Mouse (Mus musculus): ENCODE data around the gene Egln3. TPM values are rescaled to one million over a fixed set of nuclear protein-coding genes. Genes with fewer than 3 reads are reported as not detected.

The Egln3 gene
- 10 to 100 TPM; 10.8 to 12.6 TPM for total RNA-seq (2021)

DNA sequence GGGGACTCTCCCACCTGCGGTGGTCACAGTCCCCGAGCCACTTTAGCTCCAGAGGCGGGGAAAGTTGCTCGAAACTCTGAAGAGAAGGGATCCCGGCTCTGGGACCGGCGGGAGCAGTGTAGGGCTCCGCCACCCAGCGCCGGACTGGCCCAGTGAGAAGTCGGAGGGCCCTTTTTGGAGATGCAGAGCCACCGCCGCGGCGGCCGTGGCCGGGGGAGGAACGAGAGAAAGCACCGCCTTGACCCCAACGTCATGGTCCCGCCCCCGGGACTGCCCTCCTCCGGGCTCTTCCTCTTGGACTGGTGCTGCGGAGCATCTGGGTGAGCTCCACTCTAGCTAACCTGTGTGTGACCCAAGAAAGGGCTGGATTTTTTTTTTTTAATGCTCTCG lies at the start of gene Egln3:
Gene Egln3 (minus strand): TSS at position 205 of the 390 bp plus-strand sequence.
- intact Hi-C loops (cut with DNase I) = loop anchor here (5.0 kb wide), 1 partner anchor 149 kb away; no protein-coding TSS in a partner anchor
- peak; percentile 62 to 72 for DNase-seq (ENCODE audit: low spot score in 2 of 2)

DNA sequence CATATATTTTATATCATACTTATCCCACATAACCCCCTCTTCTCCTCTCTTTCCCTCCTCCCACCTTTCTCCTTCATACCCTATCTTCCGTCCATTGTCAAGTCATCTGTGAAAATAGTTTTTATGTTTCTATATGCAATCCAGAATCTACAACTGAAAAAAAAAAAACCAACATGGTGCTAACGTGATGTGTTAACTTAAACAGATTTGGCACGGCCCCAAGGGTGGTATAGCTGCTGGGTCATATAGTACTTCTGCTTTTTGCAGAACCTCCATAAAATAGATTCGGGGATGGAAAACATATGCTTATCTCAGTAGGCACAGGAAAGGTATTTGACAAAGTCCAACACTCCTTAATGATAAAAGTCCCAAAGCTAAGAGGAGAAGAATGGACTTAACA lies 49.8 kb upstream of the Egln3 start:
- intact Hi-C loops (cut with DNase I) = no loop called here

GRCm38 (mm10) chr12:54251942-54252400 lies 48.3 kb upstream of the Egln3 start:
- DNase-seq (ENCODE audit: low spot score in 2 of 2) = peak; percentile 21 to 90
- intact Hi-C loops (cut with DNase I) = no loop called here

More for the DNA sequence above, 49.8 kb upstream of the Egln3 start:
- no peak for DNase-seq (ENCODE audit: low spot score in 2 of 2)

GRCm38 (mm10) chr12:54247835-54248234 lies 44.2 kb upstream of the Egln3 start:
- DNase-seq (ENCODE audit: low spot score in 2 of 2) = no peak
- intact Hi-C loops (cut with DNase I) = no loop called here

DNA sequence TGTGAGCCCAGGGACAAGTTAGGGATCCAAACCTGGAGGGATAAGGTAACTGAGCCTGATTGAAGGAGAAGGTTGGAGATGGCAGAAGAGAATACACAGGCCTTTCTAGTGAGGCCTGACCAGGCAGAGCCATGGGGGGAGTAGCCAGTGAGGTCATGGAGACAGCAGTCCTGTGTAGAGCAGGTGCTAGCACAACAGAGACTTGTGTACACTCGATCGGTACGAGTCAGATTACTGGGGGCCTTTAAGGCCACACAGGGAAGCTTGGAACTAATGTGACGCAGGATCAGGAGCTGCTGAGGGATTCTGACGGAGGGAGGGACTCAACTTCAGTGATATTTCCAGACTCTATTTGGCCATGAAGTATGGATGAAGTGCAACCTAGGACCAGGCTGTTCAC lies 39.5 kb upstream of the Egln3 start:
- intact Hi-C loops (cut with DNase I) = no loop called here
- DNase-seq (ENCODE audit: low spot score in 2 of 2) = no peak

DNA sequence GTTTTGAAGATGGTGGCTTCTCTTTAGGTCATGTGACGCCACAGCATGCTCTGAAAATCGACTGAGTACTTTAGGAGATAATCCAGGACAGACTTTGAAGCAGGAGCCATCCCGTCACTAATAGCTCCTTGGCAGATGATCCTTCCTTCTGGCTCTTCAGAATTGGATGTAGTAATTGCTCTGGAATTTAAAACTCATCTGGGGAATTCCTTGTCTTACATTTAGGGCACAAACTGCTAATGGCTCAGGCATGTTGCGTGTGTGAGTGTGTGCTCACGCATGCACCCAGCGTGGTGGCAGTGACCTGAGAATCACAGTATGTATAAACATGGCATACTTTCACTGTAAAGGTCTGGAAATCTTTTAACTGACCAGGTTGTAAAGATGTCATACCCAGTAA lies 38.3 kb upstream of the Egln3 start:
- DNase-seq (ENCODE audit: low spot score in 2 of 2) = no peak
- intact Hi-C loops (cut with DNase I) = no loop called here

DNA sequence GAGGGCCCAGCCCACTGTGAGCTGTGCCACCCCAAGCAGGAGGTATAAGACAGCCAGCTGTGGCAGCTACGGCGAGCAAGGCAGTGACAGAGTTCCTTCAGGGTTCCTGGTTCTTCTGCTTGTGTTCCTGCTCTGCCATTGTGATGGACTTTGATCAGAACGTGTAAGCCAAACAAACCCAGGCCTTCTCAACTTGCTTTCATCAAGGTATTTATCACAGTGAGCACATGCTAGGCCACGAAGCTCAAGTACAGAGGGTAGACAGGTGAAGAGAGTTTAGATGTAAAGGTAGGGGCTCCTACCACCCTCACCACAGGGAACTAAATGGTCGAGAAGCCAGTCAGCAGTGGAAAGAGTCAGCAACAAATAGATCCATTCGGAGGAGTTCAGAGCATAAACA lies 30.1 kb upstream of the Egln3 start:
- intact Hi-C loops (cut with DNase I) = no loop called here
- no peak for DNase-seq (ENCODE audit: low spot score in 2 of 2)

DNA sequence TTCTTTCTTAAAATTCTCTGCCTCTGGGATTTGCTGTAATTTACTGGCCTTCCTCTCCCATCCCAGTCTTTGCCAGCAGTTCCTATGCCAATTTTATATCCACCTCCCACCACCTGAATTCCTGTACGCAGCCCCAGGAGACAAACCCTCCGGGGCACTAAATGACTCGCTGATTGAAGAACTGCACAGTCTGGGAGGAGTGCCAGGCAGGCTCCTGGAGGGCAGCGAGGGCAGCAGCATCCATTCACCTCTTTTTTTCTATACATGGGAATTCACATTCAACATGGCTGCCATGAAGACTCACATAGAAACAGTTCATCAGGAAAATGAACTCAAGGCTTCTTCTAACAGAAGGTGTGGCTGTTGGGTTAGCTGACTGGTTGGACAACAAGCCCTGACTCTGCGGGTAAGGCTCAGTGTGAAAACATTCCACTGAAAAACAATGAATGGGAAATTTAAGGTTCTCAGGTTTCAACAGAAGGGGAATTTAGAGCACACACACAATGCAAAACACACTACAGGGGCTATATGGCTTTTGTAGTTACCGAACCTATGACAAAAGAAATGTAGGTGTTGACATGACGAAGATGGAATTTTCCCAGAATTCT lies 29.4 kb upstream of the Egln3 start:
- DNase-seq (ENCODE audit: low spot score in 2 of 2) = no peak
- intact Hi-C loops (cut with DNase I) = no loop called here

DNA sequence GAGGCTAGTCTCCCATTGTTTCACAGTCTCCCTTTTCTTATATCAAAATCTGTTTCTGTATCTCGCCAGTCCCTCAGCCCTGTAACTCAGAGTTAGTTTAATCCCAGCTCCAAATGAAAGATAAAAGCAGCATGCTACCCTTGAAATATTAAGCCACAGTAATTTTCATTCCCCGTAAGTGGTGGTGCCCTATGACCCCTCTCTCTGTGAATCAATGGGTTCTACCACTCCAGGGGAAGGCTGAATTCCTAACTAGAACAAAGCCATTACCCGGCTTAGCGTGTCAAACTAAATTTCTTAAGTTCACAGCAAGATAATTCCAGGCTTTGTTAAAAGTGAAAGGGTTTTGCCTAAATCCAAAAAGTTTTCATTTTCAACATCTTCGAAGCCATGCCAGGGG lies 28.8 kb upstream of the Egln3 start:
- intact Hi-C loops (cut with DNase I) = no loop called here
- no peak for DNase-seq (ENCODE audit: low spot score in 2 of 2)

- intact Hi-C loops (cut with DNase I) = no loop called here
- DNase-seq (ENCODE audit: low spot score in 2 of 2) = no peak
Measured at GRCm38 (mm10) chr12:54227551-54227950, 23.9 kb upstream of the Egln3 start.

GRCm38 (mm10) chr12:54226341-54226740 lies 22.7 kb upstream of the Egln3 start:
- intact Hi-C loops (cut with DNase I) = no loop called here
- DNase-seq (ENCODE audit: low spot score in 2 of 2) = no peak

DNA sequence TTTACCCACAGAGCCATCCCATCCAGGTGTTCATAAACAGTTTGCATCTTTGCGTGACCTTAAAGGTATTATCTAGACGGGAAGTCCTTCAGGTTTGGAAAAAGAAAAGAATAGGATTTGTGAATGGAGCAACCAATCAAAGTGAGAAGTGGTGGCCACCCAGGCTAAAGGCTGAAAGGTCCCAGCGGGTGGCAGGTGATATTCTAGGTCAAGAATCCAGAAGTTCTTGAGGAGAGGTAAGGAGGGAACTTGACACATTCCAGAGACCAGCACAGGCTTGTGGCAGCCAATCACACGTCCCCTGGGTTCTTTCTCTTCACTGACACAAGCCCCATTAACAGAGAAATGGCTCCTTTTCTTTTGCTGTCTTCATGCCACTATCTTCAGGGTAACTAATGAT lies 21.9 kb upstream of the Egln3 start:
- intact Hi-C loops (cut with DNase I) = no loop called here
- no peak for DNase-seq (ENCODE audit: low spot score in 2 of 2)

DNA sequence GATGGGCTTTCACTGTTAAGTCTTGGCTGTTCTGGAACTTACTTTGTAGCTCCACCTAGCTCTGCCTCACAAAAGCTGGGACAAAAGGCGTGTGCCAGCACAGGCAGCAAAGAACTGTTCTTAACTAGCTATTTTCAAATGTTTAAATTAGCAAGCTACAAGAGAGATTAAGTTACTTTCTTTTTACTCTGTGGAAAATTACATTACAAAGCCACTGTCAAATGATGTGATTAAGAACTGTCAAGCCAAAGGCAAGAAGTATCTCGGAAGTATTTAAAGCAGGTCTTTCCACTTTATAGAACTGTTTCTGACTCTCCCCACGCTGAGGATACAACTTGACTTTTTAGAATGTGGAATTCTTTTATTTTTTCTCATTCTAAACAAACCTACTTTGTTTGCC lies 21.4 kb upstream of the Egln3 start:
- intact Hi-C loops (cut with DNase I) = no loop called here
- DNase-seq (ENCODE audit: low spot score in 2 of 2) = no peak

GRCm38 (mm10) chr12:54222036-54222760 lies 18.5 kb upstream of the Egln3 start:
- intact Hi-C loops (cut with DNase I) = no loop called here

DNA sequence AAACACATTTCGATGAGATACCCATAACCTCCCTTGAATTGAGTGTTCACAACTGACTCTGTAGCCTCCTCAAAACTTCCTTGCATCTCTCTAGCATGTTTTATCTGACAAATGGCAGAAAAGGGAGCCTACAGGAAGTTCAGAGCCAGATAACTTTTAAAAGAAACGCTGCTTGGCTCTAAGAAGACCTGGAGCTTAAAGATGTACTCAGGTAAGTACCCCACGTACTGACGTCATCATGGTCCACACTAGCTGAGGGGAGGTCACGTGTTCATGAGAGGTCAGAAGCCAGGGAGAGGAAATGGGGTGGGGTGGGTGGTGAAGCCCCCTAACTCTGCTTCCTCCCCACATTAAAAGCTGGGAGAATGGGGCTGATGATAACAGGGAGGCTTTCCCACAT lies 13.0 kb upstream of the Egln3 start:
- DNase-seq (ENCODE audit: low spot score in 2 of 2) = no peak
- intact Hi-C loops (cut with DNase I) = loop anchor here (5.0 kb wide), 1 partner anchor 131 kb away; no protein-coding TSS in a partner anchor

More at GRCm38 (mm10) chr12:54222036-54222760, 18.5 kb upstream of the Egln3 start:
- no peak for DNase-seq (ENCODE audit: low spot score in 2 of 2)

DNA sequence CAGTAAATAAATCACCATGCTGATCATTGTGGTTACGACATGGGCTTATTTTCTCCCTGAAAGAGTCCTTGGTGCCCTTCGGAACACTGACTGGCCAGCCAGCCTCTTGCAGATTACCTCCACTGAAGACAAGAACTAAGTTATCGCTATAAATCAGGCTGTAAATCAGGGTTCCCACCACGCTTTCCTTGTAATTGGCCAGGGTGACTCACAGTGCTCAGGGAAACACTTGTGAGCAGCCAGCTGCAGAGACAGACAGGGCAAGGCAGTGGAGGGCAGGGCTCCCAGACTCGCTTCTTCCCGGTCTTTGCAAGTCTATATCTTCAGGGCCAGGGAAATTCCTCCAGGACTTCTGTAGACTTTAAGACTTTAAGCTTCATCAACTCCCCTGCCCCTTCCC lies 10.8 kb upstream of the Egln3 start:
- intact Hi-C loops (cut with DNase I) = no loop called here
- DNase-seq (ENCODE audit: low spot score in 2 of 2) = no peak

- no peak for DNase-seq (ENCODE audit: low spot score in 2 of 2)
- intact Hi-C loops (cut with DNase I) = no loop called here
Measured at GRCm38 (mm10) chr12:54213871-54214270, 10.2 kb upstream of the Egln3 start.

DNA sequence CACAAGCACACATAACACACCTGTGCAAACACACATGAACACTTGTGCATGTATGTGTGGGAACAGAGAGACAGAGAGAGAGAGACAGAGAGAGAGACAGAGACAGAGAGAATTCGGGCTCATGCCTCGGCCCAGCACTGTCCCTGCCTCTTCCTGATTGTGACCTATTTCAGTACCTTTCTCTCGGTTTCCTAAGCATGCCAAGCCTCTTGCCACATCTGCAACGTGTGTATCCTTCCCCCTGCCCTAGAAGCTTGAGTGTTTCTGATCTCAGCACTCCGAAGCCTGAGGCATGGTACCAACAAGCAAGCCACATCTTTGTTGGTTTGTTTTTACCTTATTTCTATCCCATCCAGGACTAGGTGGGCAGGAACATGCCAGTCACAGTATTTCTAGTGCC lies 9.6 kb upstream of the Egln3 start:
- DNase-seq (ENCODE audit: low spot score in 2 of 2) = no peak
- intact Hi-C loops (cut with DNase I) = no loop called here

DNA sequence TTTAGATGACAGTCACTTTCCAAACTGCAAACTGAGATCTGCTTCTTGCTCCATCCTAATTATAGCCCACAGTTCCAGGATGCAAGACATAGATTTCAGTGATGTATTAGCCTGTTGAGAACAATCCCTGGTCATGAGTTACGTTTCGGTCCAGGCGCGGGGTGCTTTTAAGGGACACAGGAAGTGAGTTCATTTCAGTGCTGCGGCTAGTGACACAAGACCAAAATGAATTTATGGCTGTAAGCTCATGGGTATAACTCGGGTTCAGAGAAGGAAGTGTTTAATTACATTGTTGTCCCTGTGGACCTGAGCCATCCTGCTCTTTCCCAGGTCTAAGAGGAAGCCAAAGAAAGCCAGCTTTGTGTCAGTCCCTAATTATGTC lies 5.5 kb upstream of the Egln3 start:
- no peak for DNase-seq (ENCODE audit: low spot score in 2 of 2)
- intact Hi-C loops (cut with DNase I) = no loop called here

DNA sequence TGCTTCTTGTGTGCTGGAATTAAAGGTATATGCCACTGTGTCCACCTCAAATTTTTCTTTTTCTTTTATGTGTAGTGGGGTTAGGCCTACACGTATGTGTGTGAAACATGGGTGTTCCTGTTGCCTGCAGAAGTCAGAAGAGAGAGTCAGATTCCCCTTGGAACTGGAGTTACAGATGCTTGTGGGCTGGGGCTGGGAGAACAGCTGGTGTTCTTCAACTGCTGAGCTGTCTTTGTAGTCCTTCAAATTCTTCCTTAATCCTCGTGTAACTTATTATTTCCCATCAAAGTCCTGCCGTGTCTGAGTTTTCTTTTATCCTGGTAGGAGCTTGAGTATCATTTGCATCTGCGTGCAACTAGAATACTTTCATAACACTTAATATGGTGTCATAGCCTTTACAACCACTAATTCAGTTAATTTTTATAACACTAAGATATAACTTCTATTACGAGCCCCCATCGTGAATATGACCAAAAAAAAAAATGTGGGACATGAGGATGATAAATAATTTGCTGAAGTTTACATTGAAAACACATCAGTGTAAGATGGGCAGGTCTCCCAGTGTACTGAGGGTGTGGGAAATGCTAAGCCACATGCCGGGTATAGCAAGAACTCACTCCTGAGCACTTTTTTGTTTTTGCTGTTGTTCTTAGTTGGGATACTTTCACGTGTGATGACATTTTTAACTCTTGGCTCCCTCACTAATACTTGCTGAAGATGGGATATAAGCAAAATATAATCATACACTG lies 4.9 kb upstream of the Egln3 start:
- intact Hi-C loops (cut with DNase I) = no loop called here
- DNase-seq (ENCODE audit: low spot score in 2 of 2) = no peak

DNA sequence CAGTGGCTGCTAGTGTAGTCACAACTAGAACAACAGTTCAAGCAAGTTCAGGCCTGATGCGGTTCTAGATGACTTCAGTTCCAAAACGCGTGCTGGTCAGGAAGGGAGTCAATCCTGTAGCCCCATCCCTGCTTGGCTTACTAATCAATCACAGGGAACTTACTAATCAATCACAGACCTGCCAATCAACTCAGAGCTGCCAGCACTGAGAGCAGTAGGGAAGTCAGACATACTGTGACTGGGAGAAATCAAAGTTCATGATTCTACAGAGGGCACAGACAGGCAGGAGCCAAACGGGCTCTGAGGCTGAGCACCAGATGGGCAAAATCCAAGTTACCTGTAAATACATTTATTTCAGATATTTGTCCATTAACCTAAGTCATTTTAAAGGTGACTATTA lies 2.1 kb upstream of the Egln3 start:
- no peak for DNase-seq (ENCODE audit: low spot score in 2 of 2)
- intact Hi-C loops (cut with DNase I) = no loop called here

Data from left cerebral cortex, postnatal 25 days (tissue).